Mouse (Mus musculus) neural tube, embryonic 14.5 days (tissue): ENCODE results near the gene Max. TPM values are rescaled to one million over a fixed set of nuclear protein-coding genes. Genes with fewer than 3 reads are reported as not detected.

ENCODE experiments used
- ATAC-seq: fragments of 200-750 bp; cut with Nextera tagmentation; 2 replicates; pipeline ENCODE4 v1.8.0; 2017; ENCODE audit warnings: low read depth, mild to moderate bottlenecking, moderate TSS enrichment, moderate library complexity
- H3K27ac ChIP-seq: fragments of 300-500 bp; sonication (generic); 2 replicates; pipeline ENCODE4 v1.5.1; 2014; ENCODE audit warnings: low read depth, mild to moderate bottlenecking, control low read depth, low read length, moderate library complexity, mixed read lengths
- H3K27me3 ChIP-seq: fragments of 300-500 bp; sonication (generic); 2 replicates; pipeline ENCODE4 v1.6.1; 2014; ENCODE audit warnings: low read length; ENCODE audit not compliant: control insufficient read depth, insufficient read depth
- H3K36me3 ChIP-seq: fragments of 300-500 bp; sonication (generic); 2 replicates; pipeline ENCODE4 v1.6.1; 2014; ENCODE audit warnings: low read length, mixed read lengths; ENCODE audit not compliant: control insufficient read depth, insufficient read depth
- H3K4me1 ChIP-seq: fragments of 300-500 bp; sonication (generic); 2 replicates; pipeline ENCODE4 v1.6.1; 2014; ENCODE audit warnings: low read length; ENCODE audit not compliant: control insufficient read depth, insufficient read depth
- H3K4me2 ChIP-seq: fragments of 300-500 bp; sonication (generic); 2 replicates; pipeline ENCODE4 v1.6.1; 2014; ENCODE audit warnings: mild to moderate bottlenecking, low read depth, low read length, control low read depth
- H3K4me3 ChIP-seq: fragments of 300-500 bp; sonication (generic); 2 replicates; pipeline ENCODE4 v1.5.1; 2014; ENCODE audit warnings: low read depth, low read length, control low read depth, mixed read lengths
- H3K9ac ChIP-seq: fragments of 300-500 bp; sonication (generic); replicated peaks from 2 replicates; pipeline ENCODE4 v1.6.1; 2014; ENCODE audit warnings: low read depth, mild to moderate bottlenecking, control low read depth, low read length, mixed read lengths
- H3K9me3 ChIP-seq: fragments of 300-500 bp; sonication (generic); 2 replicates; pipeline ENCODE4 v1.6.1; 2016; ENCODE audit warnings: low read length; ENCODE audit not compliant: control insufficient read depth
- WGBS: fragments of 180-500 bp; shearing (Covaris S2); extraction: QIAGEN DNeasy Blood & Tissue Kit; methylation state at CpG from one replicate; pipeline ENCODE4 v1.1.7; 2014; 5-methylcytosine and 5-hydroxymethylcytosine counted together
- polyA plus RNA-seq: library from polyadenylated mRNA; unstranded; fragments of >200 nt; fragmentation: Nextera tagmentation; extraction: Ambion mirVana; gene quantifications from 2 replicates; pipeline ENCODE4 v1.2.1, GENCODE M21; 2014

The Max gene
- polyA plus RNA-seq, 1 experiment from 2014 or later = 64.9 TPM

DNA sequence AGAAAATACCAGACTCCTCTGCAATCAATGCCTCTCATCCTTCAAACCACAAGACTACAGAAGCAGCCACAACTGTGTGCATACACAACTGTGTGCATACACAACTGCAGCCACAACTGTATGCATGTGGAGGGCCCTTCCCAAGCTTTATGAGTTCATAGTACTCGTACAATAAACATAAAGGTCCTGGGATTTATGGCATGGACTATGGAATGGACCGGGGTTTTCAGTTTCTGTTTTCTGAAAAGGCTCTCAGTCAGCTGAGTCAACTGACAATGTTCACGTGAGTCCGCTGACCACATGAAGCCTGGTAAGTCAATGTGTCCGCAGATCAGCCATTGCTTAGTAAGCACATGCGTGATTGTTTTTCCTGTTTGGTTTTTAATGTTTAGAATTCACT is 18.5 kb downstream of the Max start:
- H3K9me3 ChIP-seq = no peaks in the 10 kb centered on the region
- H3K4me3 ChIP-seq = no peak overlapping the region
- H3K4me1 ChIP-seq = no peaks in the 10 kb centered on the region
- WGBS = 91% methylated on average over 6 of the region's 6 CpGs
- no peaks in the 10 kb centered on the region for H3K27me3 ChIP-seq
- no peak overlapping the region for H3K27ac ChIP-seq
- H3K36me3 ChIP-seq = peaks cover 56% of the 10 kb centered on the region
- ATAC-seq = no peak
- H3K4me2 ChIP-seq = no peak overlapping the region
- no peak overlapping the region for H3K9ac ChIP-seq

DNA sequence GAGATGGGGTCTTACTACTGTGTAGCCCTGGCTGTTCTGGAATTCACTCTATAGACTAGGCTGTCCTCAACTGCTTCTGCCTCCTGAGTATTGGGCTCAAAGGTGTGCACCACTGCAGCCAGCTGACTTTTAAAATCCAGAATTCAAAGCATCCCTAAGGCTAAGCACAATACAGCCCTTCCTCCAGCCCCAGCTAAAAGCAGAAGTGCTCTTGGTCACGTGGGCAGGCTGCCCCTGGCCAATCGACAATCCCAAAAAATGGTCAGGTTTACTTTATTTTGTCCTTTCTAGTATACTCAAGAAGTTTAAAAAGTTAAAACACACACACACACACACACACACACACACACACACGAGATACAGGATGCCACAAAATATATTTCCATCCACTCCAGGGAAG is 19.0 kb downstream of the Max start:
- no peak overlapping the region for H3K4me2 ChIP-seq
- peaks cover 55% of the 10 kb centered on the region for H3K36me3 ChIP-seq
- WGBS = 88% methylated on average over 3 of the region's 3 CpGs
- no peak overlapping the region for H3K27ac ChIP-seq
- no peak overlapping the region for H3K4me3 ChIP-seq
- H3K9ac ChIP-seq = no peak overlapping the region
- no peaks in the 10 kb centered on the region for H3K4me1 ChIP-seq
- no peaks in the 10 kb centered on the region for H3K27me3 ChIP-seq
- no peak for ATAC-seq
- no peaks in the 10 kb centered on the region for H3K9me3 ChIP-seq

GRCm38 (mm10) chr12:76942476-76942875 is 19.5 kb downstream of the Max start:
- H3K4me1 ChIP-seq = no peaks in the 10 kb centered on the region
- H3K9me3 ChIP-seq = no peaks in the 10 kb centered on the region
- H3K27me3 ChIP-seq = no peaks in the 10 kb centered on the region
- H3K9ac ChIP-seq = no peak overlapping the region
- no peak overlapping the region for H3K4me3 ChIP-seq
- 79% methylated on average over 2 of the region's 2 CpGs for WGBS
- H3K36me3 ChIP-seq = peaks cover 54% of the 10 kb centered on the region
- H3K4me2 ChIP-seq = no peak overlapping the region
- ATAC-seq = no peak
- no peak overlapping the region for H3K27ac ChIP-seq

GRCm38 (mm10) chr12:76941524-76941923 is 20.5 kb downstream of the Max start:
- H3K27ac ChIP-seq = no peak overlapping the region
- 78% methylated on average over 2 of the region's 2 CpGs for WGBS
- no peaks in the 10 kb centered on the region for H3K4me1 ChIP-seq
- H3K27me3 ChIP-seq = no peaks in the 10 kb centered on the region
- peaks cover 57% of the 10 kb centered on the region for H3K36me3 ChIP-seq
- no peaks in the 10 kb centered on the region for H3K9me3 ChIP-seq
- H3K4me3 ChIP-seq = no peak overlapping the region
- no peak for ATAC-seq
- H3K9ac ChIP-seq = no peak overlapping the region
- no peak overlapping the region for H3K4me2 ChIP-seq

GRCm38 (mm10) chr12:76938013-76938412 is 24.0 kb downstream of the Max start:
- Histone ChIP-seq H3K4me3 (no peak overlapping the region), H3K27me3 (no peaks in the 10 kb centered on the region), H3K9me3 (no peaks in the 10 kb centered on the region), H3K9ac (no peak overlapping the region), H3K4me2 (no peak overlapping the region), H3K36me3 (peaks cover 41% of the 10 kb centered on the region), H3K4me1 (no peaks in the 10 kb centered on the region), H3K27ac (no peak overlapping the region)
- WGBS = 96% methylated on average over 6 of the region's 6 CpGs
- no peak for ATAC-seq

- no peaks in the 10 kb centered on the region for H3K27me3 ChIP-seq
- ATAC-seq = no peak
- no peaks in the 10 kb centered on the region for H3K9me3 ChIP-seq
- no peak overlapping the region for H3K4me2 ChIP-seq
- H3K9ac ChIP-seq = no peak overlapping the region
- H3K36me3 ChIP-seq = peaks cover 39% of the 10 kb centered on the region
- 94% methylated on average over 10 of the region's 10 CpGs for WGBS
- no peak overlapping the region for H3K27ac ChIP-seq
- no peaks in the 10 kb centered on the region for H3K4me1 ChIP-seq
- no peak overlapping the region for H3K4me3 ChIP-seq
These were observed 25.8 kb downstream of the Max start for GRCm38 (mm10) chr12:76936211-76936610.

GRCm38 (mm10) chr12:76934438-76934837 is 27.6 kb downstream of the Max start:
- Histone ChIP-seq H3K4me3 (no peak overlapping the region), H3K9me3 (no peaks in the 10 kb centered on the region), H3K27me3 (no peaks in the 10 kb centered on the region), H3K4me1 (no peaks in the 10 kb centered on the region), H3K9ac (no peak overlapping the region), H3K4me2 (no peak overlapping the region), H3K36me3 (peaks cover 31% of the 10 kb centered on the region), H3K27ac (no peak overlapping the region)
- no peak for ATAC-seq
- 97% methylated on average over 3 of the region's 3 CpGs for WGBS

DNA sequence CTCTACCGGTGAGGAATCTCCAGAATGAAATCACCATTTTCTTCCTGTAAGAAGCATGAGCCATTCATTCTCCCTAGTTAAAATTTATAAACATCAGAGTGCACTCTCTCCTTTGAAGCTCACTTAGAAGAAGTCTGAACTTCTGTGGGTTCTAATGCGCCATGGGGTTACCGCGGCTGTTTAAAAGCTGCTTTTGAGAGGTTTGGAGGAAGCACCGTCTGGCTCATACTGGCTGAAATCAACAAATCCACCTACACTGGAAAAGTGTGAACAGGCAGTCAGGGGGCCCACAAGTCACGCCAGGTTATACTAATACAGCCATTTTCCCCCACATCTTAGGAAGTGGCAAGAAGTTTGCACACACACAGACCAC is 29.3 kb downstream of the Max start:
- Histone ChIP-seq H3K9ac (no peak overlapping the region), H3K36me3 (peaks cover 14% of the 10 kb centered on the region), H3K4me3 (no peak overlapping the region), H3K9me3 (no peaks in the 10 kb centered on the region), H3K27ac (no peak overlapping the region), H3K4me1 (no peaks in the 10 kb centered on the region), H3K27me3 (no peaks in the 10 kb centered on the region), H3K4me2 (no peak overlapping the region)
- WGBS = 87% methylated on average over 6 of the region's 6 CpGs
- ATAC-seq = no peak

DNA sequence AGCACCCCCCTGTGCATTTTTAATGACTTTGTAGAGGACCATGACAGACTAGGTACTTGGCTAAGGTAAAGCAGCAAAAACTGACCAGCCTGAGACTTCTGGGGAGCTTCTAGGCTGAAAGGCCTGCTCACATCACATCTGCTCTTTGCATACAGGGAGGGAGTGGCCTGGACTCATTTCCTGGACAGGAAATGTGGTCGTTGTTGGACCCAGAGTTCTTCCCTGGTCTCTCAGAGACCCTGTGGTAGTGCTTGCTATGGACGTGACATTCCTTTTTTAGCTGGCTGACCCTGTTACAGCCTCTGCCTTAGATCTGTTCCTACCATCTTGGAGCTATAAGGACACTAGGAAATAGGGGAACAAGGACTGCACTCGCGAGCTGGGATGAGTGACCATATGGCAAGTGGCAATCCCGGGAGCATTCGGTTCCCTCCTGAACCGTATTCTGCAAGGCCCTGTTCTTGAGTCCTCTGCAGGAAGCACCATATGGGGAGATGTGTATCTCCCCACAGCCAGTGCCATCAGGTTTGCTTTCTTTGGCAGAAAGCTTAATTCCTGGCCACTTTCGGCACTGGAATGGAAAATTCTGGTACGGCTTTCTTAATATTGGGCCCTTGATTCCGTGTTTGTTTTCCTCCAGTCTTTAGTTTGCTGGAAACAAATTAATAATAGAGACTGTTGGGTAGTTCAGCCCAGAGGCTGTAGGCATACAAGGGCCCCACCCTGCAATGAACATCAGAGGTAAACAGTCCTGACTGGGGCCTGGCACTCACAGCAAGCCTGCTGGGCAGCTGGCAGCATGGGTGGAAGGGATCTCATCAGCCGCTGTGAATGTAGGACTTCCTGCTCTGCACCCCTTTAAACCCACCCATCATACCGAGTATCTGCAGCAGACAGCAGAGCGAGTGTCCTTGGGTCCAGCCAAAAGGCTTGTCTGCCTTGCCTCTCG is 30.0 kb downstream of the Max start:
- no peak overlapping the region for H3K27ac ChIP-seq
- WGBS = 82% methylated on average over 14 of the region's 14 CpGs
- ATAC-seq = no peak

More for the DNA sequence above, 30.0 kb downstream of the Max start:
- no peak overlapping the region for H3K4me2 ChIP-seq
- H3K27me3 ChIP-seq = no peaks in the 10 kb centered on the region
- peaks cover 10% of the 10 kb centered on the region for H3K36me3 ChIP-seq
- no peaks in the 10 kb centered on the region for H3K4me1 ChIP-seq
- no peak overlapping the region for H3K9ac ChIP-seq
- no peak overlapping the region for H3K4me3 ChIP-seq
- no peaks in the 10 kb centered on the region for H3K9me3 ChIP-seq
